Mouse (Mus musculus) cerebellum, adult 18-20 months (tissue): Measurements from ENCODE around the gene C130079G13Rik.
"Not testable (repeated sequence)": the region's sequence is repeated elsewhere in the genome, so short reads cannot be mapped to it uniquely, and the experiment has no call there.

ENCODE experiments used
- DNase-seq, 2 experiments: peaks; one replicate each; pipeline ENCODE4 v3.0.0; 2021

Gene C130079G13Rik

DNA sequence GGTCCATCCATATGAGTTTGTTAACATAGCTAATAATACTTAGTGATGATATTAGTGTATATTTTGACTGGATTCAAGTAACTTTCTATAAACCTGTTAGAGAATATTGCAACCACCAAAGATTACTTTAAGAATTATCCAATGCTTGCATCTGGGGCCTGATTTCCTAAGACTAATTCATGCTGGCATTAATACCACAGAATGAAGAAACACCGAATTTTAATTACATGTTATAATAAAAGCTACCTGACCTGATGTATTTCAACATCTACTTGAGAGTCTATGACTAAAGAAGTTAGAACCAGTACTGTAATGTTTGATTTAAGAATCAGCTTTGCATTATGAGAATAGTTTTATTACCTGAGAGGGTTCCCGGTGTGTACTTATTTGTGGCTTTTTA is at the start of gene C130079G13Rik:
Gene C130079G13Rik, plus strand, starts transcription at position 301 of the 400 bp plus-strand sequence.
- DNase-seq: no peak

DNA sequence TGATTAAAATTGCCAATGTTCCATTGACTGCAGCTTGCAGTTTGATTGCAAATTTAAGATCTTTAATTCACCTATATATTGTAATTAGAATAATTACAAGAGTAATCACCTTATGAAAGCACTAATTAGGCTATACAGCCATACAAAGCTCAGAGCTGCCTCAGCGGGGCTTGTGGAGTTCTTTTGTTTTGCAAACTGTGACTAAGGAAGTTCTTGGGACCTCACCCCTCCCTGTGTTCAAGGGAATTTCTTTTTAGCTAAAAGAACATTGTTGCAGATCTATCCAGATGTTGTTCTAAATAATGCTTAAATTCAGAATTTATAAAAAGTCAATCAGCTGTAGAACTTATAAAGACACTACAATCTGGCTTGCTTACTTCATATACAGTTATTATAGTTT is 47.4 kb upstream of the C130079G13Rik start:
- not testable (repeated sequence) for DNase-seq

DNA sequence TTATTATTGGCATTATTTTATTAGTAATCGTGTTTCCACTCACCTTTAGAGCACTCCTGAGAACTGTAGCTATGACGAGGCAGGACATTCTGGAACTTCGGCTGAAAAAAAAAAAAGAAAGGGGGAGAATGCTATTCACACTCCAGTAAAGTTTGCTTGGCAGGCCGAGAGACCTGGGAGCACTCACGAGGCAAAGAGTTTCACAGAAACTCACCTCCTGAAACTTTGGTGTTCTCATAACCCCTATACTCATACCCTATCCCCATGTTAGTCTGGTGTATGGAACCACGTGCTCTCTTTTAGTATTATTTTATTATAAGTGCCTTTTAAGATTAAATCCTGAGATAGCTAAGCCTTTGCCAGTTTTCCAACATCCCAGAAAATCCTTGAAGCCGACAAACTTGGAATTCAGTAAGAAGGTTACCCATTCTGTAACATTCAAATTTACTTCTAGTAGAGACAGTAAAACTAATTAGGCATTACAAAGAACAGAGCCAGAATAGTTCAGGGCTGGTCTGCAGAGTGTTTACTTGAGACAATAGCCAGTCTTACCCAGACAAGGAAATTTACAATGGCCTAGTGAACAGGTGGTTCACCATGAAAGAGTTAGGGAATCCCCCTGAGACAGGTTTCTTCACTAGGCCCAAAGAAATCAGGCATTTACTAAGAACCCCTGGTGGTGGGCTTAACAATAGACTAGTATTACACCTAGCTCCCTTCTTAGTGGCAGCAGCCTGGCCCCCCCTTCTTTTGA is 45.0 kb upstream of the C130079G13Rik start:
- DNase-seq: not testable (repeated sequence)

DNA sequence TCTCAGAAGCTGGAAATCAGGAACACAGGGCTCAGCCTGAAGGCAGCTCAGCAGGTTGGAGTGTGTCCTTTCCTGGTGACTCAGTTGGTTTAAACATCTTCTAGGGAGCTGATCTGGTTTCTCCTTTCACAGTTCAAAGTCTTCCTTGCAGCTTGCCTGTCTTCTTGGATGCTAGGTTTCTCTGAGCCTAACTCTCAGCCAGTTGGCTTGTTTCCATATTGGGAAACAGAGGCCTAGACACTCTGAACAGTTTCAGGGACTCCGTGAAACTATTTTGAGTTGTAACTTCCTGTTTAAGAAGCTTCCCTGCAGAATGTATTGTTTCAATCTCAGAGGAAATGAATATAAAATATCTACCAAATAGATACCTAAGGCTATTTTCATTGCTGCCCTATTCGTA is 31.7 kb upstream of the C130079G13Rik start:
- no peak for DNase-seq

DNA sequence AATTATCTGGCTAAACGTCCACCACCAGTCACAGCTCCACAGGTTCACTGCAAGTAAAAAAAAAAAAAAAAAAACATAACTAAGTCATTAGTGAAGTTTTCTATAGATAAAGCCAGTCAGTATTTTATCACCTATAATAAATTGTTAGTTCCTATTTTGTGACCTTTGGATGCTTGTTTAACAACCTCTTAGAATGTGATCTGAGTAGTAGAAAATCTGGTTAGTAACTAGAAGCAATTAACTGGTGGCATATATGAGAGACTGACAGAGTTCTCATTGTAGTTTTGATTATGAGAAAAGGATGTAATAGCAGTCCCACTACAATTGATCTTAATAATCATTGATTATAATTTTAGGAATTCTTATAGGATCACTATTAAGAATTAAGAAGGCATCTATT is 9.6 kb downstream of the C130079G13Rik start:
- DNase-seq: no peak

DNA sequence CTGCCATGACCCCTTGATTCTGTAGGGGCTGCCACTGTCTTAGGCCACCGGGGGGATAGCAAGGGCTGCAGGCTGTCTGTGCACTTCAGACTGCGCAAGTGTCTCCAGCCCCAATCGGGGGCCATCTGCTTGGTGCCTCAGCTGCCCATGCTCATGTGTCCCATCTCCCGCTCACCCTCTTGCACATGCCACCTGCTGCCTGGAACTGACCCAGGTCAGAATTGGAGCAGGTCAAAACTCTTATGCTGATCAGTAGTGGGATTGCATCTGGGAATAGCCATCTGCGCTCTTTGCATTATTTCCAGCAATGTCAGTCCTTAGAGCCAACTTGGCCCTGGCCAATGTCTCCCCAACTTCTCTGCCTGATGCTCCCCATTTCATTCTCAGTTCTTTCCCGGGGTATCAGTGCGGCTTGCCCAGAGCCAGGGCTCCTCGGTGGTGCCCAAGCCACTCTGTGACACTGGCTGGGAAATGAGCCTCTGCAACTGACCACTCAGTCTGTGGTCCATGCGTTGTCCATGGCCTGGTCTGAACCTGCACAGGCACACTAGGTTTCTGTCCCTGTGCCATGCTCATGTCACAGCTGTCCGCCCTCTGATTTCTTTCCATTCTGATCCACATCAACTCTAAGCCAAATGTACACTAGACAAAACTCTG is 22.4 kb downstream of the C130079G13Rik start:
- DNase-seq: peak; percentile 4 to 6

DNA sequence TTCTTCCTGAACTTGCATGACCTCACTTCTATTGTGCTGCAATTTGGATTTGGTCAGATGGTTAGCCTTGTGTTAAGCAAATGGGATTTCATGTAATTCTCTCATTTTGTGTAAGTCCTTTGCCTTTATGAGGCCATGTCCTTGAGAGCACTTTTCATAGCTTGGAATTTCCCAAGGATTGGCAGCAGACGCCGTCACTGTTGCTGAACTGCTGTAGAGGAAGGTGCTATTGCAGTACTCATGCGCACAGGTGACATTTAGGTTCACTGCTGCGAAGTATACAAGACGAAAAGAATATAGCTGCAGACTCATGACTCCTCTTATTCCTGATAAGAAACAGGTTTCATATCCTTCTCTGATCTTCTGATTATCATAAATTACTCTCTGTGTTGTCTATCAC is 45.9 kb downstream of the C130079G13Rik start:
- no peak for DNase-seq

DNA sequence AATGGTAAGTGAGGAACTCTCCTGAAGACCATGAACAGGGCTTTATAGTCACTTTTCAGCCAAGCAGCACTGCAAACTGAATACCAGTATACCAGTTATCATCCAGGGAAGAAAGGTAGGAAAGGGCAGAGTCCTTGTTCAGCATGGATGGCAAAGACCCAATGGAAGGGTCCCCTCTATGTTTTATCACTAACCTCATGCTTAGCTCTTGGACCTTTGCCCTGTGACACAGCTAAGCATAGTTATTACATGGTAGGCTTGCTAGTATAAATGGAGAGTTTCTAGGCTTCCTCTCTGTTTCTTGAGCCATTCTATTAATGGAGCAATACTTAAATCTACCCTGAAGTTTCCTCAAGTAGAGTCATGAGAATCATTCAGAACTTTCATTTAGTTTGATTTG is 49.6 kb downstream of the C130079G13Rik start:
- no peak for DNase-seq
